Mouse (Mus musculus) kidney, adult 2 months (tissue): ENCODE data around the gene Cnst. TPM values are rescaled to one million over a fixed set of nuclear protein-coding genes. Genes with fewer than 3 reads are reported as not detected.

Experiments used
- DNase-seq: peaks from one replicate; pipeline ENCODE4 v3.0.0; 2021
- H3K27ac ChIP-seq: fragments of 200-500 bp; 2 replicates; pipeline ENCODE4 v1.5.1; 2012; ENCODE audit warnings: low read depth, low read length, control low read depth, inconsistent platforms; ENCODE audit not compliant: insufficient read depth
- H3K27me3 ChIP-seq: fragments of 200-500 bp; replicated peaks from 2 replicates; pipeline ENCODE4 v1.6.1; 2012; ENCODE audit warnings: mild to moderate bottlenecking, moderate library complexity, low read length, inconsistent platforms; ENCODE audit not compliant: control insufficient read depth, insufficient read depth
- H3K36me3 ChIP-seq: fragments of 200-500 bp; 2 replicates; pipeline ENCODE4 v1.6.1; 2012; ENCODE audit warnings: mild to moderate bottlenecking, moderate library complexity, low read length, inconsistent platforms; ENCODE audit not compliant: control insufficient read depth, insufficient read depth
- H3K4me1 ChIP-seq: fragments of 200-500 bp; 2 replicates; pipeline ENCODE4 v1.6.1; 2011; ENCODE audit warnings: low read length; ENCODE audit not compliant: control insufficient read depth, insufficient read depth
- H3K4me3 ChIP-seq: fragments of 200-500 bp; 2 replicates; pipeline ENCODE4 v1.5.1; 2011; ENCODE audit warnings: mild to moderate bottlenecking, low read depth, low read length, control low read depth; ENCODE audit not compliant: insufficient read depth
- CTCF ChIP-seq: fragments of 200-500 bp; conservative IDR thresholded peaks from 2 replicates; pipeline ENCODE4 v1.5.1; 2011; ENCODE audit warnings: low read depth, mild to moderate bottlenecking, control low read depth, low read length, moderate library complexity, mixed read lengths; ENCODE audit not compliant: insufficient read depth, insufficient read length
- POLR2A ChIP-seq: fragments of 200-500 bp; IDR thresholded peaks from one replicate; pipeline ENCODE4 v1.6.1; 2011; ENCODE audit warnings: low read depth, low read length, control low read depth
- WGBS: fragments of 180-500 bp; shearing (Covaris S2); methylation state at CpG from one replicate; pipeline ENCODE4 v1.1.7; 2018; 5-methylcytosine and 5-hydroxymethylcytosine counted together
- polyA plus RNA-seq: library from polyadenylated mRNA; depleted of rRNA; stranded (reverse); fragments of >200 nt; gene quantifications from 2 replicates; pipeline ENCODE4 v1.2.3, GENCODE M21; 2012

Cnst gene
- polyA plus RNA-seq, 1 experiment = 11.1 TPM

GRCm38 (mm10) chr1:179584220-179584619 is 38.0 kb downstream of the Cnst start:
- TF ChIP-seq CTCF = no peak
- no peak for TF ChIP-seq POLR2A
- Histone ChIP-seq H3K4me1 (peaks cover 23% of the 10 kb centered on the region), H3K36me3 (no peaks in the 10 kb centered on the region), H3K27ac (no peak overlapping the region), H3K27me3 (no peaks in the 10 kb centered on the region), H3K4me3 (no peak overlapping the region)
- 93% methylated on average over 4 of the region's 4 CpGs for WGBS
- DNase-seq = no peak

- no peaks in the 10 kb centered on the region for H3K27me3 ChIP-seq
- H3K27ac ChIP-seq = no peak overlapping the region
Observed at GRCm38 (mm10) chr1:179585646-179586045, 39.5 kb downstream of the Cnst start.

GRCm38 (mm10) chr1:179586430-179587095 is 40.4 kb downstream of the Cnst start:
- 43% methylated on average over 3 of the region's 3 CpGs for WGBS
- peak; percentile 47 for DNase-seq
- no peaks in the 10 kb centered on the region for H3K27me3 ChIP-seq
- H3K4me1 ChIP-seq = peaks cover 23% of the 10 kb centered on the region
- no peak overlapping the region for H3K4me3 ChIP-seq
- TF ChIP-seq POLR2A (no peak), CTCF (no peak)
- no peaks in the 10 kb centered on the region for H3K36me3 ChIP-seq
- no peak overlapping the region for H3K27ac ChIP-seq

More at GRCm38 (mm10) chr1:179585646-179586045, 39.5 kb downstream of the Cnst start:
- H3K4me3 ChIP-seq = no peak overlapping the region
- DNase-seq = no peak
- WGBS = 63% methylated on average over 8 of the region's 9 CpGs
- TF ChIP-seq CTCF (no peak), POLR2A (no peak)
- no peaks in the 10 kb centered on the region for H3K36me3 ChIP-seq
- H3K4me1 ChIP-seq = peaks cover 23% of the 10 kb centered on the region

- H3K36me3 ChIP-seq = no peaks in the 10 kb centered on the region
- H3K27me3 ChIP-seq = no peaks in the 10 kb centered on the region
- H3K27ac ChIP-seq = no peak overlapping the region
- TF ChIP-seq CTCF = no peak
- no peak for TF ChIP-seq POLR2A
- no peak overlapping the region for H3K4me3 ChIP-seq
- WGBS = 69% methylated on average over 4 of the region's 4 CpGs
- H3K4me1 ChIP-seq = peaks cover 23% of the 10 kb centered on the region
- DNase-seq = no peak
Observed at GRCm38 (mm10) chr1:179588230-179588629, 42.1 kb downstream of the Cnst start.

GRCm38 (mm10) chr1:179591639-179592038 is 45.5 kb downstream of the Cnst start:
- no peaks in the 10 kb centered on the region for H3K27me3 ChIP-seq
- H3K4me3 ChIP-seq = no peak overlapping the region
- no peaks in the 10 kb centered on the region for H3K36me3 ChIP-seq
- TF ChIP-seq CTCF (no peak), POLR2A (no peak)
- H3K4me1 ChIP-seq = peaks cover 15% of the 10 kb centered on the region
- H3K27ac ChIP-seq = no peak overlapping the region
- WGBS = 74% methylated on average over 12 of the region's 12 CpGs
- no peak for DNase-seq

- H3K36me3 ChIP-seq = no peaks in the 10 kb centered on the region
- no peak overlapping the region for H3K27ac ChIP-seq
- no peak for TF ChIP-seq CTCF
- TF ChIP-seq POLR2A = no peak
- peaks cover 10% of the 10 kb centered on the region for H3K4me1 ChIP-seq
- H3K4me3 ChIP-seq = no peak overlapping the region
- DNase-seq = no peak
- no peaks in the 10 kb centered on the region for H3K27me3 ChIP-seq
- WGBS = 97% methylated on average over 2 of the region's 2 CpGs
Observed at GRCm38 (mm10) chr1:179592143-179592542, 46.0 kb downstream of the Cnst start.

GRCm38 (mm10) chr1:179592972-179593371 is 46.8 kb downstream of the Cnst start:
- WGBS = 79% methylated on average over 7 of the region's 7 CpGs
- Histone ChIP-seq H3K4me1 (peaks cover 3% of the 10 kb centered on the region; the same call in 1 of the 2 replicates), H3K27ac (no peak overlapping the region), H3K27me3 (no peaks in the 10 kb centered on the region), H3K4me3 (no peak overlapping the region), H3K36me3 (no peaks in the 10 kb centered on the region)
- DNase-seq = peak; percentile 63
- TF ChIP-seq CTCF = peak; percentile 66
- TF ChIP-seq POLR2A = no peak
